Mouse (Mus musculus) lung, embryonic 16.5 days (tissue): ENCODE results near the gene Stox2. TPM values are rescaled to one million over a fixed set of nuclear protein-coding genes. Genes with fewer than 3 reads are reported as not detected.
A peak's percentile ranks its signal among the peaks of the same experiment; 100 is the strongest.

Source experiments
- ATAC-seq: fragments of 200-750 bp; cut with Nextera tagmentation; 2 replicates; pipeline ENCODE4 v1.8.0; 2017; ENCODE audit warnings: low read depth, mild to moderate bottlenecking, moderate library complexity
- H3K27ac ChIP-seq: fragments of 300-500 bp; sonication (generic); 2 replicates; pipeline ENCODE4 v1.5.1; 2014; ENCODE audit warnings: mild to moderate bottlenecking, control low read depth, low read length
- H3K27me3 ChIP-seq: fragments of 300-500 bp; sonication (generic); 2 replicates; pipeline ENCODE4 v1.6.1; 2014; ENCODE audit warnings: low read depth, low read length, mixed read lengths; ENCODE audit not compliant: control insufficient read depth, insufficient read depth
- H3K36me3 ChIP-seq: fragments of 300-500 bp; sonication (generic); 2 replicates; pipeline ENCODE4 v1.6.1; 2014; ENCODE audit warnings: low read length; ENCODE audit not compliant: control insufficient read depth, insufficient read depth
- H3K4me1 ChIP-seq: fragments of 300-500 bp; sonication (generic); replicated peaks from 2 replicates; pipeline ENCODE4 v1.6.1; 2014; ENCODE audit warnings: low read length, mixed read lengths; ENCODE audit not compliant: control insufficient read depth, insufficient read depth
- H3K4me2 ChIP-seq: fragments of 300-500 bp; sonication (generic); 2 replicates; pipeline ENCODE4 v1.6.1; 2014; ENCODE audit warnings: low read depth, low read length, control low read depth
- H3K4me3 ChIP-seq: fragments of 300-500 bp; sonication (generic); 2 replicates; pipeline ENCODE4 v1.5.1; 2014; ENCODE audit warnings: mild to moderate bottlenecking, low read length, control low read depth
- H3K9ac ChIP-seq: fragments of 300-500 bp; sonication (generic); 2 replicates; pipeline ENCODE4 v1.6.1; 2014; ENCODE audit warnings: low read length, control low read depth
- H3K9me3 ChIP-seq: fragments of 300-500 bp; sonication (generic); 2 replicates; pipeline ENCODE4 v1.6.1; 2016; ENCODE audit warnings: low read length; ENCODE audit not compliant: control insufficient read depth
- WGBS: fragments of 180-500 bp; shearing (Covaris S2); extraction: QIAGEN DNeasy Blood & Tissue Kit; methylation state at CpG from one replicate; pipeline ENCODE4 v1.1.7; 2014; 5-methylcytosine and 5-hydroxymethylcytosine counted together
- polyA plus RNA-seq: library from polyadenylated mRNA; unstranded; fragments of >200 nt; fragmentation: Nextera tagmentation; extraction: Ambion mirVana; gene quantifications from 2 replicates; pipeline ENCODE4 v1.2.1, GENCODE M21; 2015

Stox2 gene
- polyA plus RNA-seq, result 10.7 and 11.6 TPM in 2 replicates

GRCm38 (mm10) chr8:47446312-47447046, at the start of gene Stox2:
Stox2 (minus strand) TSS chr8:47446362.
- no peaks in the 10 kb centered on the region for H3K27me3 ChIP-seq
- WGBS, result 68% methylated on average over 19 of the region's 19 CpGs
- no peak within 1 kb of the TSS for H3K4me2 ChIP-seq
- no peak within 1 kb of the TSS for H3K4me3 ChIP-seq
- no peak within 1 kb of the TSS for H3K9ac ChIP-seq
- H3K27ac ChIP-seq, result no peak within 1 kb of the TSS
- H3K4me1 ChIP-seq, result no peaks in the 10 kb centered on the region
- H3K36me3 ChIP-seq, result no peaks in the 10 kb centered on the region
- no peak for ATAC-seq
- no peaks in the 10 kb centered on the region for H3K9me3 ChIP-seq

DNA sequence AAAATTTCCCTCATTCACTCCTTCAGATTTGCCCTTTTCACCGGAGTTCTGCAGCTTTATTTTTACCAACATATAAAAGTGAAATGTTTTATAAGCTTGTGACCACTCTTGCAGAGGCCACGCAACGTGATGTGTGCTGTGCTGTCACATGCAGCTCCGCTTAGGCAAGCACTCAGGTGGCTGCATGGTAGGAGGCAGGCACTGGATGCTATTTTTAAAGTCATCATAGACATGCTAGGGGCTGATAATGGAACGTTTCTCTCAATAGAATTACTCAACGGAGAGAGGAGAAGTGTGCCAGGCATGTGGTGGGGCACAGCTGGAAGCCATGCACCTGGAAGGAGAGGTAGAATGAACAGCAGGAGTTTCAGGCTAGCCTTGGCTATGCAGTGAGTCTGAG, 49.3 kb upstream of the Stox2 start:
- Histone ChIP-seq H3K4me1 (no peaks in the 10 kb centered on the region), H3K27me3 (no peaks in the 10 kb centered on the region), H3K27ac (no peak overlapping the region), H3K9ac (no peak overlapping the region), H3K4me3 (no peak overlapping the region), H3K9me3 (no peaks in the 10 kb centered on the region), H3K36me3 (peaks cover 33% of the 10 kb centered on the region), H3K4me2 (no peak overlapping the region)
- WGBS, result 70% methylated on average over 6 of the region's 6 CpGs
- no peak for ATAC-seq

- Histone ChIP-seq H3K27ac (no peak overlapping the region), H3K4me1 (no peaks in the 10 kb centered on the region), H3K4me2 (no peak overlapping the region), H3K9me3 (no peaks in the 10 kb centered on the region), H3K9ac (no peak overlapping the region), H3K27me3 (no peaks in the 10 kb centered on the region), H3K36me3 (peaks cover 33% of the 10 kb centered on the region), H3K4me3 (no peak overlapping the region)
- WGBS, result 63% methylated on average over 12 of the region's 12 CpGs
- no peak for ATAC-seq
Observed at GRCm38 (mm10) chr8:47494602-47495153, 48.5 kb upstream of the Stox2 start.

DNA sequence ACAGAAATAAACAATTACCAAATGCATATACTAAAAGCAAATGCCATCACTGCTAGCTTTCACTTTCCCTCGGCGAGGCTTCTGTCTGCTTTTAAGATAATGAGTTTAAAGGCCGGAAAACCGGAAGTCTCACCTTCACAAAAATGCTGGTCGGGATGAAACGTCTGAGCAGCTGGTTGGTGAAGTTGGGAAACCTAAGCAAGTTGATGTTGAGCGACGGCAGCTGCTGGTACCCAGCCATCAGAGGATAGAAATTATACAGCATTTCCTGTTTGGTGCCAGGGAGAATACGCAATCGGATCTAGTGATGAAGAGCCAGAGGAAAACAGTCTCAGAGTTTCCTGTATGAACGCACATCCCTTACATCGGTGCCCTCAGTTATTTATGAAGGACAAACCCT, 46.9 kb upstream of the Stox2 start:
- Histone ChIP-seq H3K4me2 (no peak overlapping the region), H3K36me3 (peaks cover 24% of the 10 kb centered on the region), H3K9me3 (no peaks in the 10 kb centered on the region), H3K27ac (no peak overlapping the region), H3K4me3 (no peak overlapping the region), H3K9ac (no peak overlapping the region), H3K4me1 (no peaks in the 10 kb centered on the region), H3K27me3 (no peaks in the 10 kb centered on the region)
- no peak for ATAC-seq
- WGBS, result 74% methylated on average over 12 of the region's 12 CpGs

DNA sequence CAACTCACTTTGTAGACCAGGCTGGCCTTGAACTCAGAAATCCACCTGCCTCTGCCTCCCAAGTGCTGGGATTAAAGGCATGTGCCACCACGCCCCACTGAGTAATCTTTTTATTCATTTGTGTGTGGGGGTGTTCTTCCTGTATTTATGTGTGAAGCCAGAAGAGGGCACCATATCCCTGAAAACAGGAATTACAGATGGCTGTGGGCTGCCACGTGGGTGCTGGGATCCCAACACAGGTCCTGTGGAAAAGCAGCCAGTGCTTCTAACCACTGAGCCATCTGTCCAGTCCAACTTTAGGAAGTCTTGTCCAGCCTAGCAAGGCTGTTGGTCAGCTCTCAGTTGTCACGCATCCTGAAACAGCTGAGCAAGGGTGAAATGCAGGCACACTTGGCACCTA, 41.1 kb upstream of the Stox2 start:
- Histone ChIP-seq H3K27me3 (no peaks in the 10 kb centered on the region), H3K4me2 (no peak overlapping the region), H3K4me3 (no peak overlapping the region), H3K27ac (no peak overlapping the region), H3K4me1 (no peaks in the 10 kb centered on the region; the same call in 1 of the 2 replicates), H3K9me3 (peaks cover 5% of the 10 kb centered on the region), H3K36me3 (peaks cover 16% of the 10 kb centered on the region), H3K9ac (no peak overlapping the region)
- no peak for ATAC-seq
- 91% methylated on average over 3 of the region's 3 CpGs for WGBS

GRCm38 (mm10) chr8:47482354-47483071, 36.4 kb upstream of the Stox2 start:
- Histone ChIP-seq H3K4me2 (no peak overlapping the region), H3K4me3 (no peak overlapping the region), H3K9ac (peak overlapping the region; percentile 24; the same call in 1 of the 2 replicates), H3K9me3 (peaks cover 4% of the 10 kb centered on the region), H3K4me1 (peaks cover 10% of the 10 kb centered on the region), H3K36me3 (peaks cover 3% of the 10 kb centered on the region), H3K27ac (peak overlapping the region; percentile 61), H3K27me3 (no peaks in the 10 kb centered on the region)
- 60% methylated on average over 12 of the region's 12 CpGs for WGBS
- ATAC-seq, result peak; percentile 75

DNA sequence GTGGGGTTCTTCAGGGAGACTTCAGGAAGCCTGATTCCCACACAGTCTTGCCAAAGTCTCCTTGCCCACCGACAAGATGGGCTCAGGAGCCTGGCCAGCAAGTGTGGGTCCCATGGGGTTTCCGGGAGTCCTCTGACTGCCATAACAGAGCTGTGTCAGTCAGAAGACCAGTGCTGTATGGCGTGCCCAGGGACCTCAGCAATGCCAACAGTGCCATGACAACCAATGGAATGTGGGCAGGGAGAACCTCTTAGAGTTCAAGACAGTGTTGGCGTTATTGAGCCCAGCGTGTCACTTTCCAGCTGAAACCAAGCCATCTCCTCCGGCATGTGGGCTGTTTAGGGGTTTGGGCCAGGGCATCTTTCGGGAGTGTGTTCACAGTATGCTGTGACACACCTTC, 33.9 kb upstream of the Stox2 start:
- 75% methylated on average over 7 of the region's 7 CpGs for WGBS
- ATAC-seq, result no peak
- H3K4me3 ChIP-seq, result no peak overlapping the region
- peaks cover 10% of the 10 kb centered on the region for H3K4me1 ChIP-seq
- no peaks in the 10 kb centered on the region for H3K36me3 ChIP-seq
- H3K9ac ChIP-seq, result no peak overlapping the region
- no peak overlapping the region for H3K27ac ChIP-seq
- H3K4me2 ChIP-seq, result no peak overlapping the region
- no peaks in the 10 kb centered on the region for H3K27me3 ChIP-seq
- no peaks in the 10 kb centered on the region for H3K9me3 ChIP-seq

- Histone ChIP-seq H3K4me2 (no peak overlapping the region), H3K36me3 (no peaks in the 10 kb centered on the region), H3K9ac (no peak overlapping the region), H3K4me3 (no peak overlapping the region), H3K27me3 (no peaks in the 10 kb centered on the region), H3K4me1 (peaks cover 4% of the 10 kb centered on the region; the same call in 1 of the 2 replicates), H3K9me3 (peaks cover 4% of the 10 kb centered on the region; the same call in 1 of the 2 replicates), H3K27ac (no peak overlapping the region)
- 56% methylated on average over 10 of the region's 10 CpGs for WGBS
- peak; percentile 77 for ATAC-seq
Observed at GRCm38 (mm10) chr8:47461650-47462049, 15.5 kb upstream of the Stox2 start.

DNA sequence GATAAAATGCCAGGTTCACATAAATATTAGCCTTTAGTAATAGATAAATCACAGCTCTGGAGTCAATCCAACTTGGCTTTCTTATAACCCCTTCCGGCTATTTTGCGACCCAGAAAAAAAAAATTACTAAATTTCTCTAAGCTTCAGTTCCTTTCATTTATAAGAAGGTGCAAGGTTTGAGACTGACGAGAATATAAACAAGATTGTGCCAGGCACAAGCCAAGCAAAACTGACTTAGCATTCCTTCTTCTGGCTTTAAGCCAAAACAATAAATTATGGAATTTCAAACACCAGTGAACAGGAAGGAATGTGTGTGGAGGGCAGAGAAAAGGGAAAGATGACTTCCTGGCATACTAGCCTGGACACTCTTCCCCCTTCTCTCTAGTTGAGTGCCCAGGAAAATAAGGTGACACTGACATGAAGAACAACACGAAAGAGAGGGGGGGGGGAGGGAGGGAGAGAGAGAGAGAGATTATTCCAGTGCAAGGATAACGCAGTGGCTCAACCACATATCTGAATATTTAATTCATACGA, 13.1 kb upstream of the Stox2 start:
- no peak overlapping the region for H3K9ac ChIP-seq
- ATAC-seq, result peak; percentile 71
- no peaks in the 10 kb centered on the region for H3K36me3 ChIP-seq
- peaks cover 4% of the 10 kb centered on the region; the same call in 1 of the 2 replicates for H3K9me3 ChIP-seq
- 27% methylated on average over 6 of the region's 6 CpGs for WGBS
- peaks cover 4% of the 10 kb centered on the region; the same call in 1 of the 2 replicates for H3K4me1 ChIP-seq
- H3K4me3 ChIP-seq, result no peak overlapping the region
- H3K4me2 ChIP-seq, result 0 out of 2 replicates have a peak overlapping the region, but pooled peaks have one; percentile 7
- no peaks in the 10 kb centered on the region for H3K27me3 ChIP-seq
- peak overlapping the region; percentile 30; the same call in 1 of the 2 replicates for H3K27ac ChIP-seq
